In the genomic region with DNA sequence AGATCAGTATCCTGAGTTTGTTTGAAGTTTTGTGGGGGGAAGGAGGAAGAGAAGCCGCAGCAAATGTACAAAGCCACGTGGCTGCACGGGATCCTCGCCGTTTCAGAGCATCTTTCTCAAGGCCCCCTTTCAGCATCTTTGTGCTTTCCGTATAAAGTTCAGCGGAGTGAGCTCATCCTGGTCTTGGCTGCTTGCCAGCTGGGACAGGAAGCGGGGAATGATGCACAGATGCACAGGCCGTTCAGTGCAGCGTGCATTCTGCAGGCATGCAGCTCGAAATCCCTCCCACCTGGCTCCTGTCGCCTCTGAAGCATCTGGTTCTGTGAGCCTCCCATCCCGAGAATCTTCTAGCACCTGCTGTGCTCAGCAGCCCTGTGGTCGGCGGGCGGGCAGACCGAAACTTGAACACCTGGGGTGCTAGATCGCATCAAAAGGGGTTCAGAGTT, we compare ENCODE assay signal across 9 mouse cellular contexts.
A peak's percentile ranks its signal among the peaks of the same experiment; 100 is the strongest.
DNase-seq lines count a peak whose midpoint lies in the region; ATAC-seq and TF ChIP-seq lines count a peak whose summit lies in the region.
"Had no signal": no experiment of that assay in that cellular context is flagged by ENCODE, and none has a peak within 500 bp of the region (broad histone marks: within the 10 kb centered on the region; RNA-seq: fewer than 3 reads in every experiment).

No protein-coding gene starts in this region.

- ATAC-seq in kidney, embryonic 16.5 days (ENCODE audit: low FRiP score, low TSS enrichment), result no peak

- no peak overlapping the region for H3K27ac ChIP-seq in kidney, adult 2 months (ENCODE audit: insufficient read depth, low read depth, low read length)
- H3K27ac ChIP-seq in kidney, embryonic 16.5 days (ENCODE audit: low read length), result no peak overlapping the region
- H3K27ac ChIP-seq: liver, embryonic 13.5 days had no signal

- no peak for TF ChIP-seq CTCF in kidney, adult 2 months (conservative IDR thresholded peaks at IDR 0.05; ENCODE audit: insufficient read depth, insufficient read length, low read depth, low read length)

- WGBS in kidney, adult 2 months, result 39% methylated on average over 18 of the region's 18 CpGs
- whole genome bisulfite sequencing in kidney, embryonic 16.5 days, result 13% methylated on average over 18 of the region's 18 CpGs

- H3ac ChIP-seq in myocyte (ENCODE audit: control insufficient read depth, insufficient read length), result no peak overlapping the region

- H3K4me3 ChIP-seq in kidney, adult 2 months (ENCODE audit: insufficient read depth, low read depth, low read length), result no peak overlapping the region
- H3K4me3 ChIP-seq in kidney, embryonic 16.5 days (ENCODE audit: low read length), result no peak overlapping the region
- H3K4me3 ChIP-seq in myocyte, result no peak overlapping the region
- H3K4me3 ChIP-seq: liver, embryonic 13.5 days had no signal

- no peak overlapping the region for H3K9ac ChIP-seq in kidney, embryonic 16.5 days (replicated peaks; ENCODE audit: low read length)
- H3K9ac ChIP-seq: liver, embryonic 13.5 days had no signal

- intact Hi-C loops in gastrocnemius, postnatal 14 days (cut with DNase I; ENCODE audit: low total_unique reads), result no loop called here
- intact Hi-C loops in left cerebral cortex, postnatal 25 days (cut with DNase I), result loop anchor here (5.0 kb wide), 1 partner anchor 74 kb away; no protein-coding TSS in a partner anchor

- H3K79me2 ChIP-seq in myocyte (ENCODE audit: control insufficient read depth, insufficient read depth), result peaks cover 71% of the 10 kb centered on the region

- H3K27me3 ChIP-seq in kidney, adult 2 months (replicated peaks; ENCODE audit: control insufficient read depth, insufficient read depth, low read length), result no peaks in the 10 kb centered on the region
- H3K27me3 ChIP-seq in kidney, embryonic 16.5 days (ENCODE audit: insufficient read depth, low read length), result no peaks in the 10 kb centered on the region; the same call in 1 of the 2 replicates
- H3K27me3 ChIP-seq in myocyte (ENCODE audit: control insufficient read depth, insufficient read depth, insufficient read length), result no peaks in the 10 kb centered on the region

- no peaks in the 10 kb centered on the region for H3K36me3 ChIP-seq in kidney, adult 2 months (ENCODE audit: control insufficient read depth, insufficient read depth, low read length)
- no peaks in the 10 kb centered on the region for H3K36me3 ChIP-seq in kidney, embryonic 16.5 days (ENCODE audit: insufficient read depth, low read length)
- H3K36me3 ChIP-seq in myocyte (ENCODE audit: control insufficient read depth, insufficient read depth), result no peaks in the 10 kb centered on the region
- H3K36me3 ChIP-seq: liver, embryonic 13.5 days had no signal

- peaks cover 6% of the 10 kb centered on the region; the same call in 1 of the 2 replicates for H3K4me1 ChIP-seq in kidney, adult 2 months (ENCODE audit: control insufficient read depth, insufficient read depth, low read length)
- H3K4me1 ChIP-seq in kidney, embryonic 16.5 days (ENCODE audit: insufficient read depth, low read length), result peaks cover 20% of the 10 kb centered on the region

- no peaks in the 10 kb centered on the region for H3K9me3 ChIP-seq in kidney, embryonic 16.5 days (ENCODE audit: low read length)
- H3K9me3 ChIP-seq: liver, embryonic 13.5 days had no signal

- no peak for TF ChIP-seq POLR2A in kidney, adult 2 months (IDR thresholded peaks at IDR 0.05; ENCODE audit: low read depth, low read length)
- peak; percentile 39 for TF ChIP-seq POLR2A in myocyte (IDR thresholded peaks at IDR 0.05; ENCODE audit: insufficient read length, low read depth)

- peak; percentile 56 for DNase-seq in kidney, adult 2 months
- DNase-seq in embryo, embryonic 10 days (ENCODE audit: low spot score), result peak; percentile 76
- DNase-seq in gastrocnemius, postnatal 14 days, result peak; percentile 75
- peak; percentile 75 for DNase-seq in induced T-regulatory cell, adult 2 months (ENCODE audit: low read depth)
- peak; percentile 79 for DNase-seq in left cerebral cortex, postnatal 25 days (ENCODE audit: low spot score in 2 of 2)
- DNase-seq in thymus, postnatal 14 days, result peak; percentile 87
- DNase-seq: liver, embryonic 13.5 days had no signal

- H3K4me2 ChIP-seq in kidney, embryonic 16.5 days (replicated peaks; ENCODE audit: low read depth, low read length), result no peak overlapping the region
- peak overlapping the region; percentile 68 for H3K4me2 ChIP-seq in myocyte (ENCODE audit: low read depth)
- H3K4me2 ChIP-seq: liver, embryonic 13.5 days had no signal

TF ChIP-seq in myocyte, 11 proteins besides CTCF, POLR2A, EP300 and RAD21:
- TF ChIP-seq TCF12 (IDR thresholded peaks at IDR 0.05; ENCODE audit: insufficient read depth, poor library complexity, severe bottlenecking) (peak; percentile 48), MAX (IDR thresholded peaks at IDR 0.05; ENCODE audit: low read depth) (peak; percentile 37), USF1 (IDR thresholded peaks at IDR 0.05; ENCODE audit: low read depth) (no peak), SRF (IDR thresholded peaks at IDR 0.05; ENCODE audit: control insufficient read depth, insufficient read length, low read depth) (peak; percentile 9), REST (IDR thresholded peaks at IDR 0.05; ENCODE audit: insufficient read depth, insufficient read length) (no peak), POLR2AphosphoS2 (IDR thresholded peaks at IDR 0.05; ENCODE audit: insufficient read length, low read depth) (peak; percentile 44), MYOG (IDR thresholded peaks at IDR 0.05; ENCODE audit: control insufficient read depth in 1 of 3, insufficient read depth in 1 of 3, insufficient read length in 2 of 3, low read depth in 2 of 3) (peak in 2 of 3 experiments; percentile 63 to 97), TCF3 (IDR thresholded peaks at IDR 0.05; ENCODE audit: insufficient read length, low read depth) (peak; percentile 64), MYOD1 (IDR thresholded peaks at IDR 0.05; ENCODE audit: control insufficient read depth in 1 of 3, insufficient read length in 2 of 3, low read depth in 2 of 3) (peak in 2 of 3 experiments; percentile 79 to 93)
